Mouse (Mus musculus) forebrain, postnatal 0 days (tissue): ENCODE measurements around the gene Pla2g2c. TPM values are rescaled to one million over a fixed set of nuclear protein-coding genes. Genes with fewer than 3 reads are reported as not detected.

Source experiments
- ATAC-seq: fragments of 200-750 bp; cut with Nextera tagmentation; 2 replicates; pipeline ENCODE4 v1.8.0; 2017; ENCODE audit warnings: mild to moderate bottlenecking, moderate library complexity
- DNase-seq: peaks from one replicate; pipeline ENCODE4 v3.0.0-alpha.2; 2015
- H3K27ac ChIP-seq: fragments of 300-500 bp; sonication (generic); 2 replicates; pipeline ENCODE4 v1.5.1; 2014; ENCODE audit warnings: low read depth, mild to moderate bottlenecking, antibody characterized with exemption, low read length, moderate library complexity, mixed read lengths
- H3K27me3 ChIP-seq: fragments of 300-500 bp; sonication (generic); 2 replicates; pipeline ENCODE4 v1.6.1; 2014; ENCODE audit warnings: mild to moderate bottlenecking, low read length, mixed read lengths; ENCODE audit not compliant: insufficient read depth
- H3K36me3 ChIP-seq: fragments of 300-500 bp; sonication (generic); 2 replicates; pipeline ENCODE4 v1.6.1; 2014; ENCODE audit warnings: mild to moderate bottlenecking, moderate library complexity; ENCODE audit not compliant: insufficient read depth
- H3K4me1 ChIP-seq: fragments of 300-500 bp; sonication (generic); 2 replicates; pipeline ENCODE4 v1.6.1; 2014; ENCODE audit warnings: antibody characterized with exemption; ENCODE audit not compliant: insufficient read depth
- H3K4me2 ChIP-seq: fragments of 300-500 bp; sonication (generic); 2 replicates; pipeline ENCODE4 v1.6.1; 2014; ENCODE audit warnings: low read depth, mild to moderate bottlenecking, moderate library complexity
- H3K4me3 ChIP-seq: fragments of 300-500 bp; sonication (generic); 2 replicates; pipeline ENCODE4 v1.5.1; 2014; ENCODE audit warnings: low read depth, low read length, mixed read lengths
- H3K9ac ChIP-seq: fragments of 300-500 bp; sonication (generic); 2 replicates; pipeline ENCODE4 v1.6.1; 2014; ENCODE audit warnings: mild to moderate bottlenecking
- H3K9me3 ChIP-seq: fragments of 300-500 bp; sonication (generic); 2 replicates; pipeline ENCODE4 v1.6.1; 2016; ENCODE audit warnings: low read length
- CTCF ChIP-seq: sonication (generic); IDR thresholded peaks from 2 replicates; pipeline ENCODE4 v1.5.1; 2016; ENCODE audit warnings: antibody characterized with exemption, control low read depth, low read depth
- WGBS: fragments of 180-500 bp; shearing (Covaris S2); extraction: QIAGEN DNeasy Blood & Tissue Kit; methylation state at CpG from one replicate; pipeline ENCODE4 v1.1.7; 2014; 5-methylcytosine and 5-hydroxymethylcytosine counted together
- polyA plus RNA-seq: library from polyadenylated mRNA; unstranded; fragments of >200 nt; fragmentation: Nextera tagmentation; extraction: Ambion mirVana; gene quantifications from 2 replicates; pipeline ENCODE4 v1.2.1, GENCODE M21; 2015
- total RNA-seq: library from RNA; depleted of rRNA; stranded (reverse); fragments of >200 nt; gene quantifications from 2 replicates; pipeline ENCODE4 v1.2.3, GENCODE M21; 2014; rRNA removed

Pla2g2c gene
- total and polyA plus RNA-seq, 2 experiments from 2014 or later, result 0.24 to 0.42 TPM

- Histone ChIP-seq H3K4me2 (no peak overlapping the region), H3K4me3 (no peak overlapping the region), H3K27me3 (no peaks in the 10 kb centered on the region), H3K4me1 (no peaks in the 10 kb centered on the region), H3K27ac (no peak overlapping the region), H3K9me3 (no peaks in the 10 kb centered on the region), H3K9ac (no peak overlapping the region), H3K36me3 (no peaks in the 10 kb centered on the region)
- no peak for ATAC-seq
- DNase-seq, result no peak
- TF ChIP-seq CTCF, result peak; percentile 22; the same call in 1 of the 2 replicates
- 62% methylated on average over 4 of the region's 4 CpGs for WGBS
These were observed 61.1 kb downstream of the Pla2g2c start for GRCm38 (mm10) chr4:138785721-138786120.

DNA sequence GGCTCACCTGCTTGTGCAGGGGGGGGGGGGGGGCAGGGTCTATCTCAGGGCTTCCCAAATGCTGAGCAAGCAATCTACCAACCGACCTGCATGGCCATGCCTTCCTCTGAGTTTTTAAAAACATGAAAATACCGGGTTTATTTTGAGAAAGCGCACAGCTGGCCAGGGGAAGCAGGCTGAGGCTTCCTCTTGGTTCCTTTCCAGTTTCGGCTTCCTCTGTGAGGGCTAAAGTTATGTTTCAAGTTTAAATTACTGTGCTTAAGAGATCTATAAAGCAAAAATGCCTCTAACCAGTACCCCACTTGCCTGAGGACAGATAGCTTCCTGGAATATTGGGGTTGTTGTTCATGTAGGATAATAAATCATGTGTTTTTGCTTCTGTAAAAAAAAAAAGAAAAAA is 61.5 kb downstream of the Pla2g2c start:
- Histone ChIP-seq H3K27ac (no peak overlapping the region), H3K36me3 (no peaks in the 10 kb centered on the region), H3K27me3 (no peaks in the 10 kb centered on the region), H3K9ac (no peak overlapping the region), H3K4me3 (no peak overlapping the region), H3K9me3 (no peaks in the 10 kb centered on the region), H3K4me1 (no peaks in the 10 kb centered on the region), H3K4me2 (no peak overlapping the region)
- no peak for DNase-seq
- no peak for ATAC-seq
- no peak for TF ChIP-seq CTCF
- WGBS, result 67% methylated on average over 4 of the region's 4 CpGs

DNA sequence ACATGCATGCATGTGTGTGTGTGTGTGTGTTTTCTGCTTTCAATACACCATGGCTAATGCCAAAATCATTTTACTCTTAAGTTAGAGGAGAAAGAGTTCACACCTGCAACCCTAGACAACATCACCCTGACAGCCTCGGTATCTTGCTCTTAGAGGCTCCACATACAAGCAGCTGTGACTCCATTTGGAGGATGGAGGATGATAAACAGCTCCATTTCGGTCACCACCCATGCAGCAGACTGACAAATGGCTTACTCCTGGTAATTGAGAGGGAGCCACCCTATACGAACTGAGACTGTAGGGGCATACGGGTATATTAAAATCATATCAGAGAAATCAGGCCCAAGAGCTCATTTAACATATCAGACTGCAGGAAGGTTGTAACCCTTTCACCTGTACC is 63.8 kb downstream of the Pla2g2c start:
- Histone ChIP-seq H3K27me3 (no peaks in the 10 kb centered on the region), H3K36me3 (no peaks in the 10 kb centered on the region), H3K9ac (no peak overlapping the region), H3K4me3 (no peak overlapping the region), H3K9me3 (no peaks in the 10 kb centered on the region), H3K4me1 (no peaks in the 10 kb centered on the region), H3K4me2 (no peak overlapping the region), H3K27ac (no peak overlapping the region)
- DNase-seq (no peak), ATAC-seq (no peak)
- TF ChIP-seq CTCF, result no peak
- WGBS, result 75% methylated on average over 4 of the region's 4 CpGs

DNA sequence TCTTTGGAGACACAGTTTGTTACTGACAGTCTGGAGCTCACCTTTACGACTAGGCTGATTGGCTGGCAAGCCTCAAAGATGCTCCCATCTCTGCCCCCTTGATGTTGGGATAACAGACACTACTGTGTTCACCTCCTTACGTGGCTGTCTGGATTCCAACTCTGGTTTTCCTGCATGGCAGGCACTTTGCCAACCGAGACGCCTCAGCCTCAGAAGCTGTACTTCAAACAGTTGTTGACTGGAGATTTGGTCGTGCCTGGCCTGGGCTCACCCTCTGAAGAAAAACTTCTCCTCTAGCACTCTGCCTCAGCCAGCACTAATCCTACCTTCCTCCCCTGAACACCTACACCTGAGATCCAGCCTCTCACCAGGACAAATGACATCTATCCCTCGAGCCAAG is 66.9 kb downstream of the Pla2g2c start:
- Histone ChIP-seq H3K9ac (no peak overlapping the region), H3K9me3 (no peaks in the 10 kb centered on the region), H3K4me2 (no peak overlapping the region), H3K4me1 (no peaks in the 10 kb centered on the region), H3K36me3 (no peaks in the 10 kb centered on the region), H3K4me3 (no peak overlapping the region), H3K27ac (no peak overlapping the region), H3K27me3 (no peaks in the 10 kb centered on the region)
- 66% methylated on average over 6 of the region's 6 CpGs for WGBS
- no peak for TF ChIP-seq CTCF
- ATAC-seq (no peak), DNase-seq (no peak)

DNA sequence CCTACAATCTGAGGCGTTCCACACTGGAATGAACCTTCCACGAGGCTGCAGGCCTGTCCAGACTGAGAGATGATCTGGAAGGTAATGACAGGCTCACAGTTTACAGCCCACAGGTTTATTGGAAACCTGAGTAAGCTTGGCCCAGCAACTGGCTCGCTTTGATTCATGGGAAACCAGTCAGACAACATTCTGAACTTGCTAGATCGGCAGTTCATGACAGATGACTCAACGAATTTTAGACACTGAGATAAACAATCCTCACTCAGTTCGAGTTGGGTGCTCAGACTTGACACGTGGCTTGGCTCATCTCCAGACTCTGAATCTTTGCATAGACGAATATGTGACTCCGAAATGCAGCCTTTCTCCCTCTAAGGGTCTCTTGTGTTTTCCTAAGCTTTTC is 68.0 kb downstream of the Pla2g2c start:
- no peaks in the 10 kb centered on the region for H3K36me3 ChIP-seq
- 61% methylated on average over 9 of the region's 9 CpGs for WGBS
- H3K27ac ChIP-seq, result no peak overlapping the region
- H3K4me1 ChIP-seq, result no peaks in the 10 kb centered on the region
- H3K27me3 ChIP-seq, result no peaks in the 10 kb centered on the region
- DNase-seq (peak; percentile 45), ATAC-seq (no peak)
- no peak overlapping the region for H3K9ac ChIP-seq
- H3K9me3 ChIP-seq, result no peaks in the 10 kb centered on the region
- TF ChIP-seq CTCF, result no peak
- H3K4me2 ChIP-seq, result no peak overlapping the region
- no peak overlapping the region for H3K4me3 ChIP-seq

DNA sequence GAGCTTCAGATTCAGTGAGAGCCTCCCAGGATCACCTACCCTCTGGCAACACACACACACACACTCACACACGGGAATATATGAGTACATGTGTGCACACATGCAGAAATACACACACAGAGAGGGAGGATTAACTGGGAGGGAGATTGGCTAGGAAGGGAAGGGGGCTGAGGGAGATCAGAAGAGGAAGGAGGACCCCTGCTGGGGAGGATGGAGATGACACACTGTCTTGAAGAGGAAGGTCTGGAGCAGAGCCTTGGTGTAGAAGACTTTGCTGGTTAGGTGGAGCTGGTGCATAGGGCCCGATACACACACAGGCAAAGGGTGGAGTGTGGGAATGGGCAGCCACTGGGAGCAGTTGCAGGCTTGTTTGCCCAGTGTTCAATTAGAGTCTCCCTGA is 68.7 kb downstream of the Pla2g2c start:
- peak; percentile 72 for TF ChIP-seq CTCF

GRCm38 (mm10) chr4:138794344-138794743 is 69.8 kb downstream of the Pla2g2c start:
- ATAC-seq (no peak), DNase-seq (no peak)
- H3K36me3 ChIP-seq, result no peaks in the 10 kb centered on the region
- no peak for TF ChIP-seq CTCF
- H3K4me2 ChIP-seq, result no peak overlapping the region
- no peaks in the 10 kb centered on the region for H3K9me3 ChIP-seq
- H3K27me3 ChIP-seq, result no peaks in the 10 kb centered on the region
- H3K4me3 ChIP-seq, result no peak overlapping the region
- no peak overlapping the region for H3K9ac ChIP-seq
- 88% methylated on average over 6 of the region's 6 CpGs for WGBS
- no peak overlapping the region for H3K27ac ChIP-seq
- H3K4me1 ChIP-seq, result no peaks in the 10 kb centered on the region

More for the DNA sequence above, 68.7 kb downstream of the Pla2g2c start:
- 50% methylated on average over 2 of the region's 2 CpGs for WGBS
- Histone ChIP-seq H3K27ac (no peak overlapping the region), H3K9ac (no peak overlapping the region), H3K27me3 (no peaks in the 10 kb centered on the region), H3K4me2 (no peak overlapping the region), H3K36me3 (no peaks in the 10 kb centered on the region), H3K4me3 (no peak overlapping the region), H3K9me3 (no peaks in the 10 kb centered on the region), H3K4me1 (no peaks in the 10 kb centered on the region)
- DNase-seq (peak; percentile 53), ATAC-seq (peak; percentile 48; the same call in 1 of the 2 replicates)

Other genes starting within 250 kb of the Pla2g2c start
- gene Vwa5b1, start 88.9 kb upstream of the Pla2g2c start, total RNA-seq, result 4.0 and 9.2 TPM in 2 replicates
- gene Vwa5b1, start 88.9 kb upstream of the Pla2g2c start, polyA plus RNA-seq, result 0.65 and 1.5 TPM in 2 replicates
- 4.0 and 5.6 TPM in 2 replicates for gene Ubxn10, start 12.4 kb downstream of the Pla2g2c start, total RNA-seq
- gene Ubxn10, start 12.4 kb downstream of the Pla2g2c start, polyA plus RNA-seq, result 2.4 and 3.5 TPM in 2 replicates
- 0.23 TPM in 1 of 2 replicates, not detected in the other for gene Pla2g2f, start 32.8 kb downstream of the Pla2g2c start, total RNA-seq
- gene Pla2g2f, start 32.8 kb downstream of the Pla2g2c start, polyA plus RNA-seq, result not detected in 2 replicates
- 0.38 TPM in 1 of 2 replicates, not detected in the other for gene Pla2g2d, start 50.9 kb downstream of the Pla2g2c start, total RNA-seq
- gene Pla2g2d, start 50.9 kb downstream of the Pla2g2c start, polyA plus RNA-seq, result 0.23 TPM in 1 of 2 replicates, not detected in the other
- gene Pla2g5, start 138.7 kb downstream of the Pla2g2c start, total RNA-seq, result 0.15 and 2.9 TPM in 2 replicates
- 1.1 and 1.5 TPM in 2 replicates for gene Pla2g5, start 138.7 kb downstream of the Pla2g2c start, polyA plus RNA-seq
- gene Gm13030, start 149.2 kb downstream of the Pla2g2c start, total RNA-seq, result not detected in 2 replicates
- gene Gm13030, start 149.2 kb downstream of the Pla2g2c start, polyA plus RNA-seq, result not detected in 2 replicates
- gene Pla2g2e, start 153.2 kb downstream of the Pla2g2c start, total RNA-seq, result not detected in 2 replicates
- not detected in 2 replicates for gene Pla2g2e, start 153.2 kb downstream of the Pla2g2c start, polyA plus RNA-seq
- gene Otud3, start 189.2 kb downstream of the Pla2g2c start, total RNA-seq, result 10.5 and 13.1 TPM in 2 replicates
- gene Otud3, start 189.2 kb downstream of the Pla2g2c start, polyA plus RNA-seq, result 2.6 and 2.8 TPM in 2 replicates
- not detected in 2 replicates for gene Rnf186, start 242.3 kb downstream of the Pla2g2c start, total RNA-seq
- not detected in 2 replicates for gene Rnf186, start 242.3 kb downstream of the Pla2g2c start, polyA plus RNA-seq
- gene Tmco4, start 248.1 kb downstream of the Pla2g2c start, total RNA-seq, result 1.5 and 4.0 TPM in 2 replicates
- 1.4 and 1.5 TPM in 2 replicates for gene Tmco4, start 248.1 kb downstream of the Pla2g2c start, polyA plus RNA-seq